Mouse (Mus musculus) midbrain, postnatal 0 days (tissue): ENCODE data around the gene Ppp1r12b. TPM values are rescaled to one million over a fixed set of nuclear protein-coding genes. Genes with fewer than 3 reads are reported as not detected.

Source experiments
- ATAC-seq: fragments of 200-750 bp; cut with Nextera tagmentation; 2 replicates; pipeline ENCODE4 v1.8.0; 2017; ENCODE audit warnings: moderate number of reproducible peaks, mild to moderate bottlenecking, moderate TSS enrichment, moderate library complexity; ENCODE audit not compliant: low FRiP score
- DNase-seq: peaks from one replicate; pipeline ENCODE4 v3.0.0-alpha.2; 2015; ENCODE audit warnings: low spot score
- H3K27ac ChIP-seq: fragments of 300-500 bp; sonication (generic); 2 replicates; pipeline ENCODE4 v1.5.1; 2014; ENCODE audit warnings: low read depth, mild to moderate bottlenecking, low read length, mixed read lengths
- H3K27me3 ChIP-seq: fragments of 300-500 bp; sonication (generic); 2 replicates; pipeline ENCODE4 v1.6.1; 2014; ENCODE audit warnings: low read length, control low read depth, mixed read lengths; ENCODE audit not compliant: insufficient read depth
- H3K36me3 ChIP-seq: fragments of 300-500 bp; sonication (generic); 2 replicates; pipeline ENCODE4 v1.6.1; 2014; ENCODE audit warnings: low read length, control low read depth, mixed read lengths; ENCODE audit not compliant: insufficient read depth
- H3K4me1 ChIP-seq: fragments of 300-500 bp; sonication (generic); 2 replicates; pipeline ENCODE4 v1.6.1; 2014; ENCODE audit warnings: mild to moderate bottlenecking, control low read depth, antibody characterized with exemption, low read length, mixed read lengths; ENCODE audit not compliant: insufficient read depth
- H3K4me2 ChIP-seq: fragments of 300-500 bp; sonication (generic); 2 replicates; pipeline ENCODE4 v1.6.1; 2014; ENCODE audit warnings: low read depth, mild to moderate bottlenecking, low read length, mixed read lengths; ENCODE audit not compliant: poor library complexity, severe bottlenecking
- H3K4me3 ChIP-seq: fragments of 300-500 bp; sonication (generic); 2 replicates; pipeline ENCODE4 v1.5.1; 2014; ENCODE audit warnings: low read depth, mild to moderate bottlenecking, low read length, moderate library complexity
- H3K9ac ChIP-seq: fragments of 300-500 bp; sonication (generic); replicated peaks from 2 replicates; pipeline ENCODE4 v1.6.1; 2014; ENCODE audit warnings: mild to moderate bottlenecking, low read length, moderate library complexity, mixed read lengths; ENCODE audit not compliant: poor library complexity, severe bottlenecking
- H3K9me3 ChIP-seq: fragments of 300-500 bp; sonication (generic); 2 replicates; pipeline ENCODE4 v1.6.1; 2016; ENCODE audit warnings: low read length, control low read depth
- CTCF ChIP-seq: IDR thresholded peaks from 2 replicates; pipeline ENCODE4 v1.5.1; 2016; ENCODE audit warnings: antibody characterized with exemption, mild to moderate bottlenecking
- WGBS: fragments of 180-500 bp; shearing (Covaris S2); extraction: QIAGEN DNeasy Blood & Tissue Kit; methylation state at CpG from one replicate; pipeline ENCODE4 v1.1.7; 2014; 5-methylcytosine and 5-hydroxymethylcytosine counted together
- polyA plus RNA-seq: library from polyadenylated mRNA; unstranded; fragments of >200 nt; fragmentation: Nextera tagmentation; extraction: Ambion mirVana; gene quantifications from 2 replicates; pipeline ENCODE4 v1.2.1, GENCODE M21; 2015
- total RNA-seq: library from RNA; depleted of rRNA; stranded (reverse); fragments of >200 nt; gene quantifications from 2 replicates; pipeline ENCODE4 v1.2.3, GENCODE M21; 2014; rRNA removed

Ppp1r12b gene
- total RNA-seq (37.7 and 43.8 TPM in 2 replicates), polyA plus RNA-seq (9.1 and 11.3 TPM in 2 replicates)

- H3K36me3 ChIP-seq, result no peaks in the 10 kb centered on the region
- WGBS, result under 1% methylated on average over 39 of the region's 39 CpGs
- peak within 1 kb of the TSS; percentile 71 for H3K4me2 ChIP-seq
- 0 out of 2 replicates have a peak, but pooled peaks cover 4% of the 10 kb centered on the region for H3K4me1 ChIP-seq
- ATAC-seq, result peak; percentile 99
- peak within 1 kb of the TSS; percentile 73 for H3K9ac ChIP-seq
- no peaks in the 10 kb centered on the region for H3K9me3 ChIP-seq
- H3K4me3 ChIP-seq, result peak within 1 kb of the TSS; percentile 85
- peak; percentile 100 for DNase-seq
- H3K27me3 ChIP-seq, result no peaks in the 10 kb centered on the region
- peak; percentile 58 for TF ChIP-seq CTCF
- peak within 1 kb of the TSS; percentile 84 for H3K27ac ChIP-seq
These were observed at the start of gene Ppp1r12b for GRCm38 (mm10) chr1:134955637-134956176. Gene Ppp1r12b (minus strand): TSS chr1:134955942.

GRCm38 (mm10) chr1:135003346-135003745 is 47.6 kb upstream of the Ppp1r12b start:
- WGBS, result 23% methylated on average over 4 of the region's 4 CpGs
- H3K27me3 ChIP-seq, result no peaks in the 10 kb centered on the region
- TF ChIP-seq CTCF, result no peak
- no peak overlapping the region for H3K4me2 ChIP-seq
- H3K9ac ChIP-seq, result no peak overlapping the region
- H3K36me3 ChIP-seq, result no peaks in the 10 kb centered on the region
- H3K27ac ChIP-seq, result no peak overlapping the region
- DNase-seq (peak; percentile 32), ATAC-seq (peak; percentile 63; the same call in 1 of the 2 replicates)
- no peaks in the 10 kb centered on the region for H3K9me3 ChIP-seq
- H3K4me1 ChIP-seq, result no peaks in the 10 kb centered on the region
- H3K4me3 ChIP-seq, result no peak overlapping the region

GRCm38 (mm10) chr1:135000527-135000926 is 44.8 kb upstream of the Ppp1r12b start:
- no peak overlapping the region for H3K27ac ChIP-seq
- no peaks in the 10 kb centered on the region for H3K27me3 ChIP-seq
- H3K4me1 ChIP-seq, result no peaks in the 10 kb centered on the region
- no peaks in the 10 kb centered on the region for H3K9me3 ChIP-seq
- H3K4me3 ChIP-seq, result no peak overlapping the region
- H3K36me3 ChIP-seq, result no peaks in the 10 kb centered on the region
- DNase-seq (no peak), ATAC-seq (no peak)
- no peak overlapping the region for H3K4me2 ChIP-seq
- WGBS, result 88% methylated on average over 9 of the region's 9 CpGs
- no peak for TF ChIP-seq CTCF
- no peak overlapping the region for H3K9ac ChIP-seq

- no peaks in the 10 kb centered on the region for H3K4me1 ChIP-seq
- no peak overlapping the region for H3K9ac ChIP-seq
- H3K4me2 ChIP-seq, result no peak overlapping the region
- DNase-seq, result peak; percentile 74
- no peaks in the 10 kb centered on the region for H3K36me3 ChIP-seq
- no peak overlapping the region for H3K4me3 ChIP-seq
- no peak overlapping the region for H3K27ac ChIP-seq
- H3K27me3 ChIP-seq, result no peaks in the 10 kb centered on the region
- no peaks in the 10 kb centered on the region for H3K9me3 ChIP-seq
- no peak for TF ChIP-seq CTCF
- WGBS, result 78% methylated on average over 8 of the region's 8 CpGs
- no peak for ATAC-seq
These were observed 42.5 kb upstream of the Ppp1r12b start for GRCm38 (mm10) chr1:134998231-134998630.

GRCm38 (mm10) chr1:134997568-134997967 is 41.8 kb upstream of the Ppp1r12b start:
- Histone ChIP-seq H3K9me3 (no peaks in the 10 kb centered on the region), H3K9ac (no peak overlapping the region), H3K4me2 (no peak overlapping the region), H3K4me3 (no peak overlapping the region), H3K36me3 (no peaks in the 10 kb centered on the region), H3K27ac (no peak overlapping the region), H3K4me1 (no peaks in the 10 kb centered on the region), H3K27me3 (no peaks in the 10 kb centered on the region)
- DNase-seq, result no peak
- TF ChIP-seq CTCF, result no peak
- WGBS, result 80% methylated on average over 5 of the region's 5 CpGs
- ATAC-seq, result no peak

GRCm38 (mm10) chr1:134996471-134996870 is 40.7 kb upstream of the Ppp1r12b start:
- no peak overlapping the region for H3K27ac ChIP-seq
- no peak for TF ChIP-seq CTCF
- no peaks in the 10 kb centered on the region for H3K4me1 ChIP-seq
- H3K4me3 ChIP-seq, result no peak overlapping the region
- DNase-seq, result no peak
- no peak for ATAC-seq
- WGBS, result 87% methylated on average over 7 of the region's 7 CpGs
- no peaks in the 10 kb centered on the region for H3K36me3 ChIP-seq
- no peaks in the 10 kb centered on the region for H3K27me3 ChIP-seq
- no peaks in the 10 kb centered on the region for H3K9me3 ChIP-seq
- H3K4me2 ChIP-seq, result no peak overlapping the region
- no peak overlapping the region for H3K9ac ChIP-seq
